Mouse (Mus musculus) cortical plate, adult 2 months (tissue): ENCODE measurements at regions not wholly inside any gene's neighbourhood (a gene's known extent, or its start where the extent isn't known, plus 50 kb on each side); places are given as distances from the start of the nearest gene placed in this dataset.

Source experiments
- CTCF ChIP-seq: fragments of 200-500 bp; IDR thresholded peaks from 2 replicates; pipeline ENCODE4 v1.5.1; 2011; ENCODE audit warnings: mild to moderate bottlenecking, control low read depth, low read length; ENCODE audit not compliant: insufficient read depth; ENCODE audit errors: extremely low read depth
- POLR2A ChIP-seq: fragments of 200-500 bp; IDR thresholded peaks from 2 replicates; pipeline ENCODE4 v1.6.1; 2011; ENCODE audit warnings: mild to moderate bottlenecking, low read length, control low read depth; ENCODE audit not compliant: insufficient read depth; ENCODE audit errors: extremely low read depth

GRCm38 (mm10) chr9:51645426-51645825, 119.7 kb upstream of the Arhgap20 start:
- no peak for TF ChIP-seq CTCF
- TF ChIP-seq POLR2A = no peak
